Mouse (Mus musculus) cerebral cortex, adult 2 months (tissue): ENCODE results near the gene AC131692.1.

ENCODE experiments used
- WGBS: fragments of 180-500 bp; shearing (Covaris S2); methylation state at CpG from one replicate; pipeline ENCODE4 v1.1.7; 2018; 5-methylcytosine and 5-hydroxymethylcytosine counted together

The AC131692.1 gene

GRCm38 (mm10) chr19:6094119-6094518, at the start of gene AC131692.1:
Gene AC131692.1, plus strand, starts transcription at chr19:6094419.
- WGBS = 93% methylated on average over 7 of the region's 7 CpGs

- WGBS = 11% methylated on average over 20 of the region's 20 CpGs
Observed at GRCm38 (mm10) chr19:6045366-6046293, 48.6 kb upstream of the AC131692.1 start.

- WGBS = under 1% methylated on average over 65 of the region's 65 CpGs
Observed at GRCm38 (mm10) chr19:6046294-6047153, 47.7 kb upstream of the AC131692.1 start, which contains the start of gene Syvn1. Gene Syvn1, plus strand, starts transcription at chr19:6046576.

- WGBS = under 1% methylated on average over 44 of the region's 44 CpGs
Observed at GRCm38 (mm10) chr19:6047154-6047898, 46.9 kb upstream of the AC131692.1 start.

GRCm38 (mm10) chr19:6047899-6048166, 46.4 kb upstream of the AC131692.1 start:
- 84% methylated on average over 8 of the region's 8 CpGs for WGBS

- 84% methylated on average over 11 of the region's 11 CpGs for WGBS
Observed at GRCm38 (mm10) chr19:6048681-6049410, 45.4 kb upstream of the AC131692.1 start.

GRCm38 (mm10) chr19:6052516-6052915, 41.7 kb upstream of the AC131692.1 start:
- WGBS = 81% methylated on average over 7 of the region's 7 CpGs

GRCm38 (mm10) chr19:6054296-6054695, 39.9 kb upstream of the AC131692.1 start:
- 75% methylated on average over 5 of the region's 5 CpGs for WGBS

- WGBS = 32% methylated on average over 4 of the region's 4 CpGs
Observed at GRCm38 (mm10) chr19:6056696-6057095, 37.5 kb upstream of the AC131692.1 start.

- under 1% methylated on average over 63 of the region's 63 CpGs for WGBS
Observed at GRCm38 (mm10) chr19:6057313-6058096, 36.7 kb upstream of the AC131692.1 start, which contains the start of the genes Mrpl49 and Fau. Gene Mrpl49, minus strand, starts transcription at chr19:6057785. Gene Fau, plus strand, starts transcription at chr19:6057844.

GRCm38 (mm10) chr19:6058513-6058912, 35.7 kb upstream of the AC131692.1 start:
- WGBS = 27% methylated on average over 5 of the region's 5 CpGs

- 84% methylated on average over 5 of the region's 5 CpGs for WGBS
Observed at GRCm38 (mm10) chr19:6058966-6059365, 35.3 kb upstream of the AC131692.1 start.

- under 1% methylated on average over 58 of the region's 58 CpGs for WGBS
Observed at GRCm38 (mm10) chr19:6061021-6061533, 33.1 kb upstream of the AC131692.1 start, which contains the start of gene Znhit2. Gene Znhit2, plus strand, starts transcription at chr19:6061192.

- under 1% methylated on average over 44 of the region's 44 CpGs for WGBS
Observed at GRCm38 (mm10) chr19:6061641-6062302, 32.4 kb upstream of the AC131692.1 start.

GRCm38 (mm10) chr19:6062418-6062817, 31.8 kb upstream of the AC131692.1 start:
- WGBS = 50% methylated on average over 5 of the region's 5 CpGs

- 94% methylated on average over 6 of the region's 6 CpGs for WGBS
Observed at GRCm38 (mm10) chr19:6063081-6063480, 31.1 kb upstream of the AC131692.1 start.

GRCm38 (mm10) chr19:6066571-6066970, 27.6 kb upstream of the AC131692.1 start:
- WGBS = 25% methylated on average over 5 of the region's 5 CpGs

- under 1% methylated on average over 30 of the region's 30 CpGs for WGBS
Observed at GRCm38 (mm10) chr19:6067011-6067723, 27.1 kb upstream of the AC131692.1 start.
